Mouse (Mus musculus): ENCODE measurements around the gene Crygs. TPM values are rescaled to one million over a fixed set of nuclear protein-coding genes. Genes with fewer than 3 reads are reported as not detected.
"Not testable (repeated sequence)": the region's sequence is repeated elsewhere in the genome, so short reads cannot be mapped to it uniquely, and the experiment has no call there.

Gene Crygs
- polyA plus RNA-seq, 1 experiment from 2014 or later, result 0.38 TPM

- no peak for DNase-seq (ENCODE audit: low spot score)
Observed at GRCm38 (mm10) chr16:22791235-22791634, 20.1 kb downstream of the Crygs start.

GRCm38 (mm10) chr16:22789908-22790367 is 21.4 kb downstream of the Crygs start:
- no peak for DNase-seq (ENCODE audit: low spot score)

DNA sequence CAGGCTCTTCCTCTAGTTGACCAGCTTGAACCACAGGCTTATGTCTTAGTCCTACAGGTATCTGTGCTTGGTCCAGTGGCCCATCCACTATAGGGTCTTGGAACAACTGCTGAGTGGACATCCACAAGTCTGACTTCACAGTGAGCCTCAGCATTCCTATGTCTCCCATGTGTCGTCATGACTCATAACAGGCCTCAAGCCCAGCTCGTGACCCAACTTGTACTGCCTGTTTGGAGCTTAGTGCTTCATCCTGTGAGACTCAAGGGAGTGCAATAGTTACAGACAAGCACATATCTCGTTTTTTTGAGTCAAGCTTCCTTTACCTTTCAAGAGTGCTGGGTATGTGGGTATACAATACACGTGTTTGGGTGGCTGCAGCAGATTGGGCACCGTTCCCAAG is 28.7 kb downstream of the Crygs start:
- no peak for DNase-seq (ENCODE audit: low spot score)

GRCm38 (mm10) chr16:22779228-22779835 is 32.0 kb downstream of the Crygs start:
- DNase-seq (ENCODE audit: low spot score), result no peak

DNA sequence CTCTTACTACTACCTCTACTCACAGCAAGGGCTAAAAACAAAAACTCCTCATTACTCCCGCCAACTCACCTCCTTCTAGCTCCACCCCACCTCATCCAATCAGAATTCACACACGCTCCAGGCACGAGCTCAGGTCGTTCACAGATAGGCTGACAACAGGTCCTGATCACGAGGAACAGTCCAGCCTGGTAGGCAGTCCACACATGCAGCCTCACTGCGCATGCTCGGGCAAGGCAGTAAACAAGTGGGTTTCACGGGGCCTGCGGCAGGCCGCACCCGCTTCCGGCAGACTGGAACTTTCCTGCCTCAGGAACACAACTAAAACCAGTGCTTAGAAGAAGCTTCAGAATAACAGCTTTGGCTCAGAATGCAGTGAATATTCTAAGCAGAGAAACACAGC is 33.1 kb downstream of the Crygs start:
- DNase-seq (ENCODE audit: low spot score), result not testable (repeated sequence)

GRCm38 (mm10) chr16:22775471-22775985 is 35.8 kb downstream of the Crygs start:
- DNase-seq (ENCODE audit: low spot score), result no peak

DNA sequence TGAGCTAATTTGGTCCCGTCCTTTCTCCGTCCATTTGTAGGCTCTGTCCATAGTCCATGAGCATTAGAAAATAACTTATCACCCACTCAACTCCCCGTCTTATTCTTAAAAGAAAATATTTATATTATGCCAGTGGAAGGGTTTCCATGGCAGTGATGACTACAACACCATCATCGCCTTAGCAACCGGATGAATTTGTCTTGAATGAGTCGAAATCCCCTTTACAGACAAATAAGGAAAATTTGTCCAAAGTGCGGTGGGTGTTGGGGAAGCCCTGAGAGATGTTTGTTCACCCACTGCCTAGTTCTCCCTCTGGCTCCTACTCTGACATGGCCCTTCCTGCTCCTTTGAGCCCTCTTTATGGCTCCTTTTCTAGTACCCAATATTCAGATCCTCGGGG is 42.7 kb downstream of the Crygs start:
- DNase-seq (ENCODE audit: low spot score), result no peak

DNA sequence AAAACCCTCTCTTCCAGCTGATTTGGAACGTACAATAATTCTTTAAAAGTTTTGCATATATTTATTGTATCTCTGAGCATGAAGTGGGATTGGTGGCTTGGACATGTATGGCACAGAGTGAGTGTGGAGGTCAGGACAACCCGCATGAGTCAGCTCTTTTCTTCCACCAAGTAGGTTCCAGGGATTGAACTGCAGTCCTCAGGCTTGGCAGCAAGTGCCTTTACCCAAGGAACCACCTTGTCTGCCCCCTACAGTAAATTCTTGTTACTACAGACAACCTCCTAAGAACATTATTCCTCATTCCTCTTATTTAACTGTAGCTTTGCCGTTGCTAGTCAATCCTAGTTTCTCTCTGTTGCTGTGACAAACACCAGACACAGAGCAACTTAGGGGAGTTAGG is 44.0 kb downstream of the Crygs start:
- DNase-seq (ENCODE audit: low spot score), result no peak

DNA sequence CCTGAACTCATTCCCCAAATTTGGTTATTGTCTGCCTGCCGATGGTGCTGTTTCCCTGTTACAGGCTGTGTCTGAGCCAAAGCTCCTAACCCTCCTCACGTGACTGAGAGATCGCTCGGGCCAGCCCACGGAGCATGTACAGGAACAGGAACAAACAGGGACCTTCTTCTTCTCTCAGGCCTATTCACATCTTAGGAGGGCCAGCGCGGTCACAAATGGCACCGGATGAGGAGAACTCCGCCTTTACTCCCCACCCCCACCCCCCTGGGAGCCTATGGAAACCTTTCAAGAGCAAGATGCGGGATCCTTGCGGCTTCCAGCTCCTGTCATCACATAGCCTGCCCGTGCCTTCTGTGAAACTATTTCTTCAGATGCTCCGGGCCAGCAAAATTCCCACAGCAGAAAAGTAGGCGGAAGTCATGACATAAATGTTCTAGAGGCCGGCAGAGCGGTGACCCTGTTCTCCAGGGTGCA is 44.6 kb downstream of the Crygs start:
- DNase-seq (ENCODE audit: low spot score), result no peak

DNA sequence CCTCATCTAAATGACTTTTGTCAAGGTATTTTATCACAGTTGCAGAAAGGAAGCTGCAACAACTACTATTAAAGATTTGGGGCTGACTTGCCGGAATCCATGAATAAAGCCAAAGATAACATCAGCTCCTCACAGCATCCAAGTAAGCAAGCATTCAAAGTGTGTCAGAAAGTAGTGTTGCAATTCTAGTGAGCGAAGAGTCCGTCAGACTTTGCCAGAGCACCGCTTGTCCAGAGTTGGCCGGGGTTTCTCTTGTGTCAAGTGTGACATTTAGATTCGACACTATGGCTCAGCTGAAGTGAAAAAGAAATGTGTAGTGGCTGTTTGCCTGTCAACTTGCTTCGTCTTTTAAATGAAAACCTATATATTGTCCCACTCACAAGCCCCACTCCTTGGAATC is 45.8 kb downstream of the Crygs start:
- DNase-seq (ENCODE audit: low spot score), result no peak

Other genes with a start within 250 kb of the Crygs start
- gene Dgkg, start 154.4 kb downstream of the Crygs start, polyA plus RNA-seq (2015; fragmentation: Nextera tagmentation; extraction: Ambion mirVana), result 4.0 and 5.6 TPM in 2 replicates
- gene Tbccd1, start 46.1 kb upstream of the Crygs start, polyA plus RNA-seq (2015; fragmentation: Nextera tagmentation; extraction: Ambion mirVana), result 21.1 and 21.8 TPM in 2 replicates
- 93.9 and 101 TPM in 2 replicates for gene Dnajb11, start 46.3 kb upstream of the Crygs start, polyA plus RNA-seq (2015; fragmentation: Nextera tagmentation; extraction: Ambion mirVana)
- 0.55 TPM in 1 of 2 replicates, not detected in the other for gene Ahsg, start 79.7 kb upstream of the Crygs start, polyA plus RNA-seq (2015; fragmentation: Nextera tagmentation; extraction: Ambion mirVana)
- gene Fetub, start 106.8 kb upstream of the Crygs start, polyA plus RNA-seq (2015; fragmentation: Nextera tagmentation; extraction: Ambion mirVana), result 1.4 and 1.5 TPM in 2 replicates
- not detected in 2 replicates for gene Hrg, start 139.5 kb upstream of the Crygs start, polyA plus RNA-seq (2015; fragmentation: Nextera tagmentation; extraction: Ambion mirVana)
- gene Kng2, start 217.9 kb upstream of the Crygs start, polyA plus RNA-seq (2015; fragmentation: Nextera tagmentation; extraction: Ambion mirVana), result 0.35 and 0.55 TPM in 2 replicates
- gene Kng1, start 246.3 kb upstream of the Crygs start, polyA plus RNA-seq (2015; fragmentation: Nextera tagmentation; extraction: Ambion mirVana), result 0.17 and 0.76 TPM in 2 replicates

Measured in thymus, postnatal 0 days (tissue).